Mouse (Mus musculus) hindbrain, embryonic 14.5 days (tissue): ENCODE results near the gene Prdx5. TPM values are rescaled to one million over a fixed set of nuclear protein-coding genes. Genes with fewer than 3 reads are reported as not detected.
A peak's percentile ranks its signal among the peaks of the same experiment; 100 is the strongest.

Source experiments
- ATAC-seq: fragments of 200-750 bp; cut with Nextera tagmentation; 2 replicates; pipeline ENCODE4 v1.8.0; 2017; ENCODE audit warnings: moderate number of reproducible peaks, mild to moderate bottlenecking, moderate TSS enrichment, moderate library complexity; ENCODE audit not compliant: low FRiP score
- DNase-seq: peaks from one replicate; pipeline ENCODE4 v3.0.0-alpha.2; 2015; ENCODE audit warnings: low spot score
- H3K27ac ChIP-seq: fragments of 300-500 bp; sonication (generic); 2 replicates; pipeline ENCODE4 v1.5.1; 2014; ENCODE audit warnings: mild to moderate bottlenecking, moderate library complexity
- H3K27me3 ChIP-seq: fragments of 300-500 bp; sonication (generic); 2 replicates; pipeline ENCODE4 v1.6.1; 2014; ENCODE audit warnings: mild to moderate bottlenecking, low read length, mixed read lengths; ENCODE audit not compliant: control insufficient read depth, insufficient read depth
- H3K36me3 ChIP-seq: fragments of 300-500 bp; sonication (generic); replicated peaks from 2 replicates; pipeline ENCODE4 v1.6.1; 2014; ENCODE audit not compliant: control insufficient read depth, insufficient read depth
- H3K4me1 ChIP-seq: fragments of 300-500 bp; sonication (generic); replicated peaks from 2 replicates; pipeline ENCODE4 v1.6.1; 2014; ENCODE audit warnings: antibody characterized with exemption, low read length, mixed read lengths; ENCODE audit not compliant: control insufficient read depth, insufficient read depth
- H3K4me2 ChIP-seq: fragments of 300-500 bp; sonication (generic); replicated peaks from 2 replicates; pipeline ENCODE4 v1.6.1; 2014; ENCODE audit warnings: mild to moderate bottlenecking, moderate library complexity
- H3K4me3 ChIP-seq: fragments of 300-500 bp; sonication (generic); replicated peaks from 2 replicates; pipeline ENCODE4 v1.5.1; 2014; ENCODE audit warnings: mild to moderate bottlenecking, low read length
- H3K9ac ChIP-seq: fragments of 300-500 bp; sonication (generic); 2 replicates; pipeline ENCODE4 v1.6.1; 2014
- H3K9me3 ChIP-seq: fragments of 300-500 bp; sonication (generic); 2 replicates; pipeline ENCODE4 v1.6.1; 2016; ENCODE audit warnings: low read length; ENCODE audit not compliant: control insufficient read depth
- WGBS: fragments of 180-500 bp; shearing (Covaris S2); extraction: QIAGEN DNeasy Blood & Tissue Kit; methylation state at CpG from one replicate; pipeline ENCODE4 v1.1.7; 2014; 5-methylcytosine and 5-hydroxymethylcytosine counted together
- polyA plus RNA-seq: library from polyadenylated mRNA; unstranded; fragments of >200 nt; fragmentation: Nextera tagmentation; extraction: Ambion mirVana; gene quantifications from 2 replicates; pipeline ENCODE4 v1.2.1, GENCODE M21; 2014

The Prdx5 gene
- polyA plus RNA-seq, 1 experiment from 2014 or later: 291 TPM

GRCm38 (mm10) chr19:6921647-6922567 lies 12.0 kb upstream of the Prdx5 start, which contains the start of gene Esrra:
Gene Esrra, minus strand, starts transcription at chr19:6921813.
- Histone ChIP-seq H3K4me3 (peak within 1 kb of the TSS; percentile 79), H3K4me1 (peaks cover 25% of the 10 kb centered on the region), H3K9me3 (no peaks in the 10 kb centered on the region), H3K36me3 (no peaks in the 10 kb centered on the region), H3K9ac (peak within 1 kb of the TSS; percentile 94), H3K4me2 (peak within 1 kb of the TSS; percentile 97), H3K27me3 (peaks cover 46% of the 10 kb centered on the region), H3K27ac (peak within 1 kb of the TSS; percentile 90)
- WGBS: under 1% methylated on average over 49 of the region's 66 CpGs
- peak; percentile 95 for ATAC-seq
- DNase-seq: peak; percentile 99

DNA sequence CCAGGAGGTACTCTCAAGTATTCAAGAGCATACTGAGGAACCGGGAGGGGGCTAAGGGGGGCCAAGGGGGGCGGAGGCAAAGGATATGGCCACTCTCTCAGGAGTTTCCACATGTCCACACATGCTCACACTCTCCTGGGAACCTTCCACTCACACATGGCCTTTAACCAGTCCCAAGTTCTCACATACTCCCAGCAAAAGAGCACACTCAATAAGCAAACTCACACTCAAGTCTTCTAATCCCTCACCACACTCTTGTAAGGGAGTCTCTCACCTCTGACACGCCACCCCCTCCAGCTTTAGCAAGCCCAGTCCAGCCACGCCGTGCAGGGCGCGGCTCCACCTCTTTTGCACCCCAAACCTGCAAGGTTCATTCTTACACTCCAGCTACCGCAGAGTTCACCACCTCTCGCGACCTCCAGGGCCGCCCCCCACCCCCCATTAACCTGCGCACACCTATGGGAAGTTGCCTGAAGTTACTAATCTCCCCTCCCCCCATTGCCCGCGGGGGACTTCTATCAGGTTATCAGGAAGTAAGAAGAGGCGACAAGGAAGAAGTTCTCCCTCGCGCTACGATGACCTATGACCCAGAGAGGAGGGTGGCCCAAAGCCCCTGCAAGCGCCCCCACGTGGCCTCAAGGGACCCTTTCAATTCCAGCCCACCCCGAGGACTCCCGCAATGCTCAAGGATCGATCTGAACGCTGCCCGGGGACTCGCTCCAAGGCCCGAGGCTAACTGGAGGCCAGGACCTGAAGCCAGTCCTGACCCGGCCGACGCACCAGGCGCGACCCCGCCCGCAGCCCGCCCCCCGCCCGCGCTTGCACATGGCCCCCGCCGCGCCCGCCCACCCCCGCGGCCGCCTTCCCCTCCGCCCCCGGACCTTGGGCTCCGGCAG lies 11.1 kb upstream of the Prdx5 start:
- Histone ChIP-seq H3K4me2 (peak overlapping the region; percentile 97), H3K36me3 (no peaks in the 10 kb centered on the region; the same call in 1 of the 2 replicates), H3K27me3 (peaks cover 37% of the 10 kb centered on the region), H3K27ac (peak overlapping the region; percentile 90), H3K4me3 (peak overlapping the region; percentile 79), H3K9me3 (no peaks in the 10 kb centered on the region), H3K4me1 (peaks cover 24% of the 10 kb centered on the region), H3K9ac (peak overlapping the region; percentile 94)
- 2% methylated on average over 38 of the region's 48 CpGs for WGBS
- DNase-seq (peak; percentile 55), ATAC-seq (no peak)

- Histone ChIP-seq H3K4me3 (peak overlapping the region; percentile 79), H3K27me3 (peaks cover 28% of the 10 kb centered on the region), H3K4me1 (peaks cover 22% of the 10 kb centered on the region), H3K9ac (peak overlapping the region; percentile 94), H3K36me3 (no peaks in the 10 kb centered on the region; the same call in 1 of the 2 replicates), H3K4me2 (peak overlapping the region; percentile 97), H3K27ac (no peak overlapping the region), H3K9me3 (no peaks in the 10 kb centered on the region)
- 30% methylated on average over 8 of the region's 8 CpGs for WGBS
- DNase-seq: no peak
- no peak for ATAC-seq
Measured at GRCm38 (mm10) chr19:6919876-6920740, 10.2 kb upstream of the Prdx5 start.

DNA sequence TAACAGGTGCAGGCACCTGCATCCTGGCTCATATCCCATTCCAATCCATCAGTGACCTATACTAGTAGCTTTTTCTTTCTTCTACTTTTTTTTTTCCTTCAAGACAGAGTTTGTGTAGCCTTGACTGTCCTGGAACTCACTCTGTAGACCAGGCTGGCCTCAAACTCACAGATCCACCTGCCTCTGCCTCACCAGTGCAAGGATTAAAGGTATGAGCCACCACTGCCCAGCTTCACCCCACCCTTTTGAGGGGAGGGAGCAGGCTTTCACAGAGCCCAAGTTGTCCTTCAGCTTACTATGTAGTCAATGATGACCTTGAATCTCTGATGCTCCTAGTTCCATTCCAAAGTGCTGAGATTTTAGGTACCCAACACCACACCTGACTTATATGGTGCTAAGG lies 9.5 kb upstream of the Prdx5 start:
- no peak overlapping the region; the same call in 1 of the 2 replicates for H3K4me2 ChIP-seq
- H3K9me3 ChIP-seq: no peaks in the 10 kb centered on the region
- DNase-seq (no peak), ATAC-seq (no peak)
- H3K9ac ChIP-seq: no peak overlapping the region
- H3K27me3 ChIP-seq: peaks cover 21% of the 10 kb centered on the region
- peaks cover 22% of the 10 kb centered on the region for H3K4me1 ChIP-seq
- H3K4me3 ChIP-seq: no peak overlapping the region
- H3K27ac ChIP-seq: no peak overlapping the region
- no peaks in the 10 kb centered on the region; the same call in 1 of the 2 replicates for H3K36me3 ChIP-seq

GRCm38 (mm10) chr19:6918321-6918720 lies 8.4 kb upstream of the Prdx5 start:
- H3K9ac ChIP-seq: no peak overlapping the region
- DNase-seq (no peak), ATAC-seq (no peak)
- H3K36me3 ChIP-seq: peaks cover 10% of the 10 kb centered on the region
- no peaks in the 10 kb centered on the region for H3K9me3 ChIP-seq
- H3K4me1 ChIP-seq: peaks cover 22% of the 10 kb centered on the region
- no peak overlapping the region for H3K4me2 ChIP-seq
- WGBS: 91% methylated on average over 4 of the region's 4 CpGs
- peaks cover 10% of the 10 kb centered on the region for H3K27me3 ChIP-seq
- H3K27ac ChIP-seq: no peak overlapping the region
- H3K4me3 ChIP-seq: no peak overlapping the region

GRCm38 (mm10) chr19:6916496-6916895 lies 6.6 kb upstream of the Prdx5 start:
- Histone ChIP-seq H3K27me3 (no peaks in the 10 kb centered on the region), H3K36me3 (peaks cover 28% of the 10 kb centered on the region), H3K4me2 (no peak overlapping the region), H3K9me3 (no peaks in the 10 kb centered on the region), H3K27ac (no peak overlapping the region), H3K9ac (no peak overlapping the region), H3K4me3 (no peak overlapping the region), H3K4me1 (peaks cover 18% of the 10 kb centered on the region)
- DNase-seq (no peak), ATAC-seq (no peak)
- 84% methylated on average over 4 of the region's 4 CpGs for WGBS

GRCm38 (mm10) chr19:6915276-6915675 lies 5.4 kb upstream of the Prdx5 start:
- ATAC-seq (no peak), DNase-seq (no peak)
- Histone ChIP-seq H3K4me2 (no peak overlapping the region), H3K9me3 (no peaks in the 10 kb centered on the region), H3K27ac (no peak overlapping the region), H3K27me3 (no peaks in the 10 kb centered on the region), H3K4me3 (no peak overlapping the region), H3K36me3 (peaks cover 34% of the 10 kb centered on the region), H3K9ac (no peak overlapping the region), H3K4me1 (peaks cover 16% of the 10 kb centered on the region)
- 91% methylated on average over 4 of the region's 4 CpGs for WGBS

GRCm38 (mm10) chr19:6914540-6914939 lies 4.6 kb upstream of the Prdx5 start:
- no peaks in the 10 kb centered on the region for H3K9me3 ChIP-seq
- H3K4me2 ChIP-seq: no peak overlapping the region
- 96% methylated on average over 9 of the region's 9 CpGs for WGBS
- H3K9ac ChIP-seq: no peak overlapping the region
- H3K27ac ChIP-seq: no peak overlapping the region
- H3K27me3 ChIP-seq: no peaks in the 10 kb centered on the region
- peaks cover 9% of the 10 kb centered on the region for H3K4me1 ChIP-seq
- no peak for ATAC-seq
- no peak for DNase-seq
- no peak overlapping the region for H3K4me3 ChIP-seq
- peaks cover 34% of the 10 kb centered on the region for H3K36me3 ChIP-seq
